Mouse (Mus musculus) spleen, adult 2 months (tissue): ENCODE measurements around the gene Stac3. TPM values are rescaled to one million over a fixed set of nuclear protein-coding genes. Genes with fewer than 3 reads are reported as not detected.
A peak's percentile ranks its signal among the peaks of the same experiment; 100 is the strongest.

Experiments used
- DNase-seq, 2 experiments: peaks; one replicate each; pipeline versions ENCODE4 v3.0.0 to v3.0.0-alpha.2; 2012 to 2021; ENCODE audit warnings: low spot score in 2 of 2, low read depth in 1 of 2
- H3K27ac ChIP-seq: fragments of 200-500 bp; 2 replicates; pipeline ENCODE4 v1.5.1; 2012; ENCODE audit warnings: low read length, inconsistent platforms; ENCODE audit not compliant: insufficient read depth
- H3K27me3 ChIP-seq: fragments of 200-500 bp; 2 replicates; pipeline ENCODE4 v1.6.1; 2012; ENCODE audit warnings: mild to moderate bottlenecking, moderate library complexity, low read length, inconsistent platforms; ENCODE audit not compliant: control insufficient read depth, insufficient read depth
- H3K36me3 ChIP-seq: fragments of 200-500 bp; 2 replicates; pipeline ENCODE4 v1.6.1; 2012; ENCODE audit warnings: mild to moderate bottlenecking, low read length, inconsistent platforms; ENCODE audit not compliant: control insufficient read depth, insufficient read depth
- H3K4me1 ChIP-seq: fragments of 200-500 bp; 2 replicates; pipeline ENCODE4 v1.6.1; 2011; ENCODE audit warnings: inconsistent platforms; ENCODE audit not compliant: control insufficient read depth, insufficient read depth, insufficient read length
- H3K4me3 ChIP-seq: fragments of 200-500 bp; 2 replicates; pipeline ENCODE4 v1.5.1; 2011; ENCODE audit warnings: mild to moderate bottlenecking, inconsistent platforms; ENCODE audit not compliant: insufficient read depth, insufficient read length; ENCODE audit errors: extremely low read depth
- CTCF ChIP-seq: fragments of 200-500 bp; IDR thresholded peaks from 2 replicates; pipeline ENCODE4 v1.5.1; 2011; ENCODE audit warnings: mild to moderate bottlenecking, inconsistent platforms; ENCODE audit not compliant: insufficient read depth, insufficient read length, insufficient replicate concordance; ENCODE audit errors: extremely low read depth
- POLR2A ChIP-seq: fragments of 200-500 bp; IDR thresholded peaks from 2 replicates; pipeline ENCODE4 v1.6.1; 2011; ENCODE audit warnings: low read depth, low read length, inconsistent platforms
- WGBS: fragments of 180-500 bp; shearing (Covaris S2); methylation state at CpG from one replicate; pipeline ENCODE4 v1.1.7; 2018; 5-methylcytosine and 5-hydroxymethylcytosine counted together
- polyA plus RNA-seq: library from polyadenylated mRNA; depleted of rRNA; stranded (reverse); fragments of >200 nt; gene quantifications from 2 replicates; pipeline ENCODE4 v1.2.3, GENCODE M21; 2012

Stac3 gene
- polyA plus RNA-seq, 1 experiment = 2.2 TPM

DNA sequence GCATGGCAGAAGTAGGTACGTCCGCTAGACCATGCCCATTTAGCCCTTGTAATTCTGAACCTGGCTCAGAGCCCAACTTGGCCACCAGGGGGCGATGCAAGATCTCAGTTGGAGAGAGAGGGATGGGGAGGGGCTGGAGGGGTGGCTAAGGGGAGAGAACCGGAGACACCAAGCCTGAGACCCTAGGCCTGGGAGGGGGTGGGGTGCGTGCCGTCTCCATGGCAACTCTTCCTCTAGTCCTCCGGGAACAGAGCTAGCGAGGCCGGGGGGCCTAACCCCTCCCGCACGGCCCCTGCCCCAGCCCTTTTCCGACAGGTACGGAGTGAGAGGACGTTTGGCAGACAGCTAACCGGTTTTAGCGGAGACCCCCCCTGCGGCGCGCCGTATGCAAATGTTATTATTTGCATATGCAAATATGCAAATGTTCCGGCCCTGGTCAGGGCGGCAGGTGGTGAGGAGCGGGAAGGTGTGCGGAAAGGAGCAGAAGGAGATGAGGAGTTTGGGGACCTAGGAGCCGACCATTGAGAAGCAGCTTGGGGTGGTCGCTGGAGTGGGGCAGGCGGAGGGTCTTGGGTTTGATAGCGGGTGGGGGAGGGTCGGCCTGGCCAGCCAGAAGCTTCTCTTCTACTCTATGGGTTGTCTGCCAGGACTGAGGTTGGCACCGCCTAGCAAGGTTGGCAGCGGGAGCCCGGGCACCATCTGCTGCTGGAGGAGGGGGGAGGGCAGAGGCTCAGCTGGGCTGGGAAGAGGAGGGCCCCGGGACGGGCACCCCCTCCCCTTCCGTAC lies 7.8 kb downstream of the Stac3 start:
- Histone ChIP-seq H3K27me3 (peaks cover 12% of the 10 kb centered on the region; the same call in 1 of the 2 replicates), H3K4me1 (peaks cover 20% of the 10 kb centered on the region; the same call in 1 of the 2 replicates), H3K27ac (no peak overlapping the region), H3K36me3 (no peaks in the 10 kb centered on the region), H3K4me3 (peak overlapping the region; percentile 44; the same call in 1 of the 2 replicates)
- WGBS = 3% methylated on average over 35 of the region's 35 CpGs
- peak; percentile 93 for TF ChIP-seq CTCF
- TF ChIP-seq POLR2A = no peak
- peak; percentile 70 to 84 for DNase-seq

DNA sequence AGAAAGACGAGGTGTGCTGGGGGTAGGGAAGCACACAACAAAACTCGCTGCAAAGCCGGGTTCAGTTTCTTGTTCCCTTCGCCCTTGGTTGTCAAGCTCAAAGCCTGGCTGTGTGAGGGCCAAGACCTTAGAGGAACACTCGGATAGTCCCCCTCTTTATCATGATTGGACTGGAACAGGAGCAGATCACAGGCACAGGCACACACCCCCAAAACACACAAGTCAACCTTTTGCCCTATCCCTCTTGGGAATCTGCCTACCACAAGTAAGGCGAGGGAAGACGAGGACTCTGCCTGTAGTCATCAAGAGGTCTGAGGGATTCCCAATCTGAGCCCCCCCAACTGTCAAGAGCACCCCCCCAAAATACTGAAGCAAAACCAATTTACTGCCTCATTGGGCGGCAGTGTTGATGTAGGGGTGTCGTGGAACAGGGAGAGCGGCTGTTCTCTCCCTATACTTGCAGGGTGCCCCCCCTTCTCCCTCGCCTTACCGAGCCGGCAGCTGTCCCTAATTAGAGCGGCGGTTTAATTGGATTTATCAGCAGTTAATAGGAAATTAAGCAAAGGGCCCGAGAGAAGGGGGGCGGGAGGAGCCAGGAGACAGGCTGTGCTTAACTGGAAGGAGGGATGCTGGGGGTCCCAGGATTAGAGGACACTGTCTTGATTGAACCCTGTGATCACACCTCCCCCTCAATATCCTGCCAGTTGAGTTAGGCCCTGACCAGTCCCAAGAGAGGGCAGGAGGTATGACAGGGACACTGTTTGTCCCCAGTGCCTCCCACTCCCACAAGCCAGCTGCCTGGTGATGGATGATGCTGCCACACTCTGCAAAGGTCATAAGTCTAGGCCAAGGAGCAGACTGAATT lies 8.6 kb downstream of the Stac3 start:
- no peak overlapping the region for H3K27ac ChIP-seq
- no peak for DNase-seq
- TF ChIP-seq POLR2A (no peak), CTCF (no peak)
- H3K27me3 ChIP-seq = peaks cover 13% of the 10 kb centered on the region
- no peak overlapping the region for H3K4me3 ChIP-seq
- 47% methylated on average over 17 of the region's 17 CpGs for WGBS
- peaks cover 20% of the 10 kb centered on the region; the same call in 1 of the 2 replicates for H3K4me1 ChIP-seq
- H3K36me3 ChIP-seq = no peaks in the 10 kb centered on the region

DNA sequence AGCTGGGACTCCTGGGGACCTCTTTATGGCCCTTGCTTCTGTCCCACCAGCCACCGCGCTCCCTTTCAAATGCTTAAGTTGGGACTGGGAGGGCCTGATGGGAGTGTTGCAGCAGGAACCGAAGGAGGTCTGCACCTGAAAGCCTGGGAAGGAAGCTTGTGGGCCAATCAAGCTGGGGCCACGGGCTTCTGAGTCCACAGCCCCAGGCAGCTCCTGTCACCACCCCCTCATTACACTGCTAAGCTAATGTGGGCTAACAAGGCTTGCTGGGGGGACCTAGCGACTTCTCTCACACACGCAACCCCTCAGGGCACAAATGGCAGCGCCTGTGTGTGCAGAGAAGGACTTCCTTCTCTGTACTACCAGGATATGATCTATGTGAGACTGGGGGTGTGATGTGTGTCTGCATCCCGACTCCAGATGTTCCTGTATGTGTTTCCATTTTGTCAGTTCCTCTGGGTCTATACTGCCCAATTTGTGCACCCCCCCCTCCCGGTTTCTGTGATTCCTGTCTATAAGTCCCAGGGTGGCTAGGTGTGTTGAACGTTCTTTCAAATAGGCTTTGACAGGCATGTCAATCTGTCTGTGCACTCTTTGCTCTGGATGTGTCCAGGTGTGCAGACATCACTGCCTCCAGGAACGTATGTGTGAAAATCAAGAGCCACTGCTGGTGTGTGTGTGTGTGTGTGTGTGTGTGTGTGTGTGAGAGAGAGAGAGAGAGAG lies 9.6 kb downstream of the Stac3 start:
- Histone ChIP-seq H3K4me1 (peaks cover 20% of the 10 kb centered on the region; the same call in 1 of the 2 replicates), H3K4me3 (peak overlapping the region; percentile 62; the same call in 1 of the 2 replicates)
- WGBS = 16% methylated on average over 11 of the region's 11 CpGs

DNA sequence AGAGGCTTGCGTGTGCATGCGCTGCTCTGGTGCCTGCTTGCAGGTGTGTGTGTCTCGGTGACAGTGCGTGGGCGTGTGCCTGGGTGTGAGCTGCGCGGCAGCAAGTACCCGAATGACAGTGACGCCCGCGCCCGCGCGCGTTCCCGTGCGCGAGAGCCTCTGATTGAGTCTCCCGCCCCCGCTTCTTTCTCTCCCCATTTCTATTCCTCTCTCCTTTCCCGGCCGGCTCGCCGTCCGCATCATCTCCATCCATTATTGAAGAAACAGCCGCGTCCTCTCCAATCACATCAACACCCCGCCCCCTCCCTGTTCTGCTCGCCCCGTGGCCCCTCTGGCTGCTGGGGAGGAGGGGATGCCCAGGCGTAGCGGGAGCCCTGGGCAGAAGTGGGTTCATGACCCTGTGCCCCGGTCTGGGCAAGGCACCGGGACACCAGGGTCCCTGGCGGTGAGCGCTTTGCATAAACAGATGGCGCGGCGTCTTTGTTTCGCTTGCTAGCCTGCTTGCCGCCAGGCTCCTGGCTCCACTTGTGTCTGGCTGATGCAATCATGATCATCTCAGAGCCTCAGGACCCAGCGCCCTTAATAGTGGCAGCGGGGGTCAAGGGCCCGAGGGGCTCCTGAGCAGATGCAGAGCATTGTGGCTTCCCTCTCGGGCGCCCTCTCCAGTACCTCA lies 10.3 kb downstream of the Stac3 start:
- DNase-seq = peak in 1 of 2 experiments; percentile 59
- Histone ChIP-seq H3K36me3 (no peaks in the 10 kb centered on the region), H3K4me1 (peaks cover 20% of the 10 kb centered on the region; the same call in 1 of the 2 replicates), H3K4me3 (peak overlapping the region; percentile 62), H3K27ac (no peak overlapping the region), H3K27me3 (peaks cover 16% of the 10 kb centered on the region)
- WGBS = 2% methylated on average over 45 of the region's 46 CpGs
- TF ChIP-seq POLR2A = no peak

More for the DNA sequence above, 9.6 kb downstream of the Stac3 start:
- Histone ChIP-seq H3K27ac (no peak overlapping the region), H3K36me3 (no peaks in the 10 kb centered on the region), H3K27me3 (peaks cover 16% of the 10 kb centered on the region)
- TF ChIP-seq POLR2A = no peak
- TF ChIP-seq CTCF = no peak
- no peak for DNase-seq

DNA sequence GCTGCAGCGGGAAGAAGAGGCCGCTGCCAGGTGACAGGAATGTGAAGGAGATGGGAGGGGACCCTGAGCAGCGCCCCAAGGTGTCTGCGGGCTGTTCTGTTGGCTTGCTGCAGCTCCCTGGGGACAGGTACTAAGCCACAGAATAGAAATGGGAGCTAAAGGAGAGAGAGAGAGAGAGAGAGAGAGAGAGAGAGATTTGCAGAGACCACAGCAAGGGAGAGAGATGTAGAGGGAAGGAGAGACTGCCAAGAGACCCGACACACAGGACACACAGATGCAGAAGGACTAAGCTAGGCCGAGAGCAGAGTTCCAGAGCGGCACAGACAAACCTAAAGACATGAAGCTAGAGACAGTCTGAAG lies 10.8 kb downstream of the Stac3 start:
- Histone ChIP-seq H3K4me3 (peak overlapping the region; percentile 62; the same call in 1 of the 2 replicates), H3K27me3 (peaks cover 16% of the 10 kb centered on the region)
- 6% methylated on average over 7 of the region's 7 CpGs for WGBS

DNA sequence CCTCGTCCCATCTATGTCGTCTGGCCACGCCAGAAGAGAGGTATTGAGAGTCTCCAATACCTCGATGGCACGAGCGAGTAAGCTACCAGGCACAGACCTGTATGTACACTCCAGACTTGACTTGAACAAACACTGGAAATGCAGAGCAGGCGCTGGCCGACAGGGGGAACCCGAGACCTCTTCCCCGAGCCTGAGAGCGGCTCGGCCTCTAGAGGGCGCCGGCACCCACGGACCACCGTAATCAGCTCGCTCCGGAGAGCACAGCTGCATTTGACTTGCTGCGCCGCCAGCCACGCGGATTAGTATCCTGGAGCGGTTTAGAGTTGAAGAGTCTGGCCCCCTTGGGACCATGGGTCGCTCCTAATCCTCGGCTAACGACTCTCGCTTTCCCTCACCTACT lies 11.3 kb downstream of the Stac3 start:
- peak; percentile 79 to 87 for DNase-seq
- Histone ChIP-seq H3K36me3 (peaks cover 6% of the 10 kb centered on the region), H3K4me3 (peak overlapping the region; percentile 48), H3K27ac (no peak overlapping the region), H3K4me1 (peaks cover 20% of the 10 kb centered on the region; the same call in 1 of the 2 replicates), H3K27me3 (peaks cover 16% of the 10 kb centered on the region)
- TF ChIP-seq CTCF (peak; percentile 100), POLR2A (no peak)
- WGBS = under 1% methylated on average over 27 of the region's 27 CpGs

More for the DNA sequence above, 10.8 kb downstream of the Stac3 start:
- H3K4me1 ChIP-seq = peaks cover 20% of the 10 kb centered on the region; the same call in 1 of the 2 replicates
- DNase-seq = no peak
- no peak for TF ChIP-seq POLR2A
- TF ChIP-seq CTCF = no peak
- H3K36me3 ChIP-seq = peaks cover 2% of the 10 kb centered on the region
- H3K27ac ChIP-seq = no peak overlapping the region
